Mouse (Mus musculus): ENCODE results near the gene Kctd3. TPM values are rescaled to one million over a fixed set of nuclear protein-coding genes. Genes with fewer than 3 reads are reported as not detected.

Kctd3 gene
- total and polyA plus RNA-seq, 2 experiments from 2014 or later = 16.7 to 24.2 TPM

DNA sequence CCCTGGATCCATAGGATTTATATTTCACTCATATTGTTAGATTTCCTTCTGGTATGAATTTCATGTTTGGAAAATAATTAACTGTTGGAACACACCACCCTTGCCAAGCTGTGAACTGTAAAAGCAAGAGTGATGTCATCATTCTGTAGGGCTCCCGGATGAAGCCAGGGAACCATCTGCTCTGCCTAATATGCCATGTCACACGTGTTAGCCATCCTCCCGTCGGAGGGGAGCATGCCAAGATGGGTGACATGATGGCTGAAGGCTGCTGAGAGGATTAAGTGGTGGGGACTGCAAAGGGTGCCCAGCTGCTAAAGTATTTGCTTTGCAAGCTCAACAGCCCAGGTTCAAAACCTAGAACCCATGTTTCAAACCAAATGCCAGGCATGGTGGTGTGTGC, 44.5 kb upstream of the Kctd3 start:
- H3K27me3 ChIP-seq (ENCODE audit: control insufficient read depth, insufficient read depth, low read length) = no peaks in the 10 kb centered on the region
- H3K27ac ChIP-seq (ENCODE audit: low read depth) = no peak overlapping the region
- H3K36me3 ChIP-seq (replicated peaks; ENCODE audit: control insufficient read depth, insufficient read depth, low read length) = no peaks in the 10 kb centered on the region
- no peak overlapping the region for H3K4me3 ChIP-seq (ENCODE audit: low read depth, low read length)
- 0 out of 2 replicates have a peak, but pooled peaks cover 4% of the 10 kb centered on the region for H3K4me1 ChIP-seq (ENCODE audit: control insufficient read depth, insufficient read depth)
- 77% methylated on average over 4 of the region's 4 CpGs for WGBS
- no peak overlapping the region for H3K9ac ChIP-seq (replicated peaks; ENCODE audit: low read depth, low read length)
- ATAC-seq (ENCODE audit: insufficient read depth, low read depth) (no peak), DNase-seq (ENCODE audit: low spot score) (no peak)
- H3K9me3 ChIP-seq (replicated peaks; ENCODE audit: control insufficient read depth, low read length) = no peaks in the 10 kb centered on the region
- TF ChIP-seq EP300 (IDR thresholded peaks at IDR 0.05; ENCODE audit: low read depth) (no peak), CTCF (IDR thresholded peaks at IDR 0.05; ENCODE audit: low read depth) (no peak)
- H3K4me2 ChIP-seq (ENCODE audit: low read depth, low read length) = no peak overlapping the region

DNA sequence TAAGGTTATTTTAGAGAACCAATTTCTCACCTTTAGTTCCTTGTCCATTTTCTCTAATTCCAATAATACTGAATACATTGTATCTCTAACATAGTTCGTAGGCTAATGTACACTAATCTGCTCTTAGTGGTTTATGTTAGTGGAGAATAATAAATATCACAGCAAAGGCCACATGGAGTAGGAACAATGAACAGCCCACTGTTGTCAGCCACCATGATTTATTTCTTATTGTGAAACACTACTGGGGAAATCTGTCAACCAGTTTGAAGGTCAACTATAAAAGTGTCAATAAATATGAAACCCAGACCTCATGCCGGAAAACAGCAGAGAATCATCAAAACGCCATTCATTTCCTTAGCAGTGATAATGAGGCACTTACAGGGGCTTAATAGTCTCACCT, 42.5 kb upstream of the Kctd3 start:
- Histone ChIP-seq H3K4me3 (ENCODE audit: low read depth, low read length) (no peak overlapping the region), H3K4me1 (ENCODE audit: control insufficient read depth, insufficient read depth) (0 out of 2 replicates have a peak, but pooled peaks cover 4% of the 10 kb centered on the region), H3K9ac (replicated peaks; ENCODE audit: low read depth, low read length) (no peak overlapping the region), H3K36me3 (replicated peaks; ENCODE audit: control insufficient read depth, insufficient read depth, low read length) (no peaks in the 10 kb centered on the region), H3K27me3 (ENCODE audit: control insufficient read depth, insufficient read depth, low read length) (no peaks in the 10 kb centered on the region), H3K4me2 (ENCODE audit: low read depth, low read length) (no peak overlapping the region), H3K27ac (ENCODE audit: low read depth) (no peak overlapping the region), H3K9me3 (replicated peaks; ENCODE audit: control insufficient read depth, low read length) (no peaks in the 10 kb centered on the region)
- no peak for DNase-seq (ENCODE audit: low spot score)
- no peak for ATAC-seq (ENCODE audit: insufficient read depth, low read depth)
- 75% methylated on average over 3 of the region's 3 CpGs for WGBS
- TF ChIP-seq EP300 (IDR thresholded peaks at IDR 0.05; ENCODE audit: low read depth) (no peak), CTCF (IDR thresholded peaks at IDR 0.05; ENCODE audit: low read depth) (no peak)

DNA sequence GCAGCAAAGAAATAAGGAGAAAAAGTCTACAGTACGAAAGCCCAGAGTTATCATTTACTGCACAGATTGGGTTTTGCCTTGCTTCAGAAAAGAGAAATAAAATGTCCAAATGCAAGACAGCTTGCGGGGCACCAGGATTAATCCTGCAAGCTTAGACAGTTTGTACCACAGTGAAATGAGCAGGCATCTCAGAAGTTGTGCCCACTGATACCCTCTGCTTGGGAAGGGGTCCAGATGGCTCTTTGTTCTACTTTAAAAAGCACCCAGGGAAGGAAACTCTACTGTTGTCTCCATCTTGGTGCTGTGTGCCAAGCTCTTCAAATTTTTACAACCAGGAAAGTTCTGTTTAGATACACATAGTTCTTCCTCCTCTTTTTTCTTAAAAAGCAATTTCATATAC, 40.7 kb upstream of the Kctd3 start:
- H3K4me1 ChIP-seq (ENCODE audit: control insufficient read depth, insufficient read depth) = 0 out of 2 replicates have a peak, but pooled peaks cover 4% of the 10 kb centered on the region
- no peak overlapping the region for H3K27ac ChIP-seq (ENCODE audit: low read depth)
- WGBS = 82% methylated on average over 2 of the region's 2 CpGs
- no peaks in the 10 kb centered on the region for H3K9me3 ChIP-seq (replicated peaks; ENCODE audit: control insufficient read depth, low read length)
- no peaks in the 10 kb centered on the region for H3K36me3 ChIP-seq (replicated peaks; ENCODE audit: control insufficient read depth, insufficient read depth, low read length)
- TF ChIP-seq EP300 (IDR thresholded peaks at IDR 0.05; ENCODE audit: low read depth) = no peak
- no peak for TF ChIP-seq CTCF (IDR thresholded peaks at IDR 0.05; ENCODE audit: low read depth)
- H3K4me2 ChIP-seq (ENCODE audit: low read depth, low read length) = no peak overlapping the region
- H3K27me3 ChIP-seq (ENCODE audit: control insufficient read depth, insufficient read depth, low read length) = no peaks in the 10 kb centered on the region
- no peak overlapping the region for H3K4me3 ChIP-seq (ENCODE audit: low read depth, low read length)
- ATAC-seq (ENCODE audit: insufficient read depth, low read depth) (no peak), DNase-seq (ENCODE audit: low spot score) (no peak)
- no peak overlapping the region for H3K9ac ChIP-seq (replicated peaks; ENCODE audit: low read depth, low read length)

DNA sequence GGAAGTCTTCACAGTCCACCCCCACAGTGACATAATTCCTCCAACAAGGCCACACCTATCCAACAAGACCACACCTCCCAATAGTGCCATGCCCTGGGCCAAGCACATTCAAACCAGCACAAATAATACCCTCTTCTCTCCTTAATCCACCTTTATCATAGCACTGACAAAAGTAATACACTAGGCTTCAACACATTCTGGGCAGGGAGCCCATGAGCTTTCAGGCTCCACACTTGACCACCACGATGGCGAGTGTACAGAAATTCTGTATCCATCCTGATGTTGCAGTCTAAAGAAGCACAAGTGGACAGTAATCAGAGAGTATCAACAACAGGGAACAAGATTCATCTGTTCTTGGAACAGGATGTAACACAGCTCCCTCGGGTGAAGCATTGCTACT, 40.3 kb upstream of the Kctd3 start:
- H3K4me2 ChIP-seq (ENCODE audit: low read depth, low read length) = no peak overlapping the region
- DNase-seq (ENCODE audit: low spot score) (no peak), ATAC-seq (ENCODE audit: insufficient read depth, low read depth) (no peak)
- H3K4me1 ChIP-seq (ENCODE audit: control insufficient read depth, insufficient read depth) = peaks cover 4% of the 10 kb centered on the region; the same call in 1 of the 2 replicates
- no peaks in the 10 kb centered on the region for H3K27me3 ChIP-seq (ENCODE audit: control insufficient read depth, insufficient read depth, low read length)
- H3K9me3 ChIP-seq (replicated peaks; ENCODE audit: control insufficient read depth, low read length) = no peaks in the 10 kb centered on the region
- H3K9ac ChIP-seq (replicated peaks; ENCODE audit: low read depth, low read length) = no peak overlapping the region
- no peak overlapping the region for H3K4me3 ChIP-seq (ENCODE audit: low read depth, low read length)
- TF ChIP-seq EP300 (IDR thresholded peaks at IDR 0.05; ENCODE audit: low read depth) (no peak), CTCF (IDR thresholded peaks at IDR 0.05; ENCODE audit: low read depth) (no peak)
- WGBS = 29% methylated on average over 3 of the region's 3 CpGs
- H3K36me3 ChIP-seq (replicated peaks; ENCODE audit: control insufficient read depth, insufficient read depth, low read length) = no peaks in the 10 kb centered on the region
- no peak overlapping the region for H3K27ac ChIP-seq (ENCODE audit: low read depth)

DNA sequence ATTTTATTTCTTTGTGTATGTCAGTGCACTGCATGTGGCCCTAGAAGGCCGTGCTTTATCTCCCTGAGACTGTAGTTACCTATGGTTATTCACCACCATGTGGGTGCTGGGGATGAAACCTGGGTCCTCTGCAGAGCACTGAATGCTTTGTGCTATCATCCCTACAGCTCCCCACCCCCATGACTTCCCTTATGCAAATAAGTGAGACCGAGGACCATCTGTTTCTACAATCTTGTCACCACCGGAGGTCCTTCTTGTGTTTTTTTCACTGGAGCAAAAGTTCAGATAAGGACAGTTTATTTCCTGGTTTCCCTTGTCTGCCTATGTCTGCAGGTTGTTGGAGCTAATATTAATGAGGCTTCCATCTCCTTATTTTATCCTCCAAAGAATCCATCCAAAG, 39.2 kb upstream of the Kctd3 start:
- Histone ChIP-seq H3K27ac (ENCODE audit: low read depth) (no peak overlapping the region), H3K36me3 (replicated peaks; ENCODE audit: control insufficient read depth, insufficient read depth, low read length) (no peaks in the 10 kb centered on the region), H3K9me3 (replicated peaks; ENCODE audit: control insufficient read depth, low read length) (no peaks in the 10 kb centered on the region), H3K4me2 (ENCODE audit: low read depth, low read length) (no peak overlapping the region), H3K4me1 (ENCODE audit: control insufficient read depth, insufficient read depth) (peaks cover 4% of the 10 kb centered on the region; the same call in 1 of the 2 replicates), H3K9ac (replicated peaks; ENCODE audit: low read depth, low read length) (no peak overlapping the region), H3K27me3 (ENCODE audit: control insufficient read depth, insufficient read depth, low read length) (no peaks in the 10 kb centered on the region), H3K4me3 (ENCODE audit: low read depth, low read length) (no peak overlapping the region)
- TF ChIP-seq EP300 (IDR thresholded peaks at IDR 0.05; ENCODE audit: low read depth) (no peak), CTCF (IDR thresholded peaks at IDR 0.05; ENCODE audit: low read depth) (no peak)
- no peak for DNase-seq (ENCODE audit: low spot score)
- 59% methylated on average over 3 of the region's 3 CpGs for WGBS
- no peak for ATAC-seq (ENCODE audit: insufficient read depth, low read depth)

DNA sequence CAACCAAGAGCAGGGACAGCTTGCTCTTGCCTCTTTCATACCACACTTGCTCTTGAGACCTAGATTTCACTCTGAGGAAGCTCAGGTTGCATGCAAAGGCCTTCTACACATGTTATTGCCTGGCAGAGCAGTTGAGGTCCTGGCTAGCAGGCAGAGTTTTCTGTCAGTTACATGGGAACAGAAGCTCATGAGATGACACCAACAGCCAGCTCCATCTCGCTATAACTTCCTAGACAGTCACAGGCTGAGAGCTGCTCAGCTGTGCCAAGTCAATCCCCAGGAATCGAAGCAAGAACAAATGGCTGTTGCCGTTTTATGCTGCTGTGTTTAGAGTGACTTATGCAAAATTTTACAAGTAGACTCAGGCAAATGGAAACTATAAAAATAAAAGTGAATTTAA, 38.7 kb upstream of the Kctd3 start:
- H3K9ac ChIP-seq (replicated peaks; ENCODE audit: low read depth, low read length) = no peak overlapping the region
- H3K36me3 ChIP-seq (replicated peaks; ENCODE audit: control insufficient read depth, insufficient read depth, low read length) = no peaks in the 10 kb centered on the region
- DNase-seq (ENCODE audit: low spot score) (no peak), ATAC-seq (ENCODE audit: insufficient read depth, low read depth) (no peak)
- no peak overlapping the region for H3K4me2 ChIP-seq (ENCODE audit: low read depth, low read length)
- WGBS = 76% methylated on average over 3 of the region's 3 CpGs
- TF ChIP-seq CTCF (IDR thresholded peaks at IDR 0.05; ENCODE audit: low read depth) = no peak
- no peaks in the 10 kb centered on the region for H3K27me3 ChIP-seq (ENCODE audit: control insufficient read depth, insufficient read depth, low read length)
- H3K27ac ChIP-seq (ENCODE audit: low read depth) = no peak overlapping the region
- no peaks in the 10 kb centered on the region for H3K9me3 ChIP-seq (replicated peaks; ENCODE audit: control insufficient read depth, low read length)
- H3K4me3 ChIP-seq (ENCODE audit: low read depth, low read length) = no peak overlapping the region
- H3K4me1 ChIP-seq (ENCODE audit: control insufficient read depth, insufficient read depth) = peaks cover 4% of the 10 kb centered on the region; the same call in 1 of the 2 replicates
